Mouse (Mus musculus): ENCODE measurements around the gene Lck. TPM values are rescaled to one million over a fixed set of nuclear protein-coding genes. Genes with fewer than 3 reads are reported as not detected.
A peak's percentile ranks its signal among the peaks of the same experiment; 100 is the strongest.

Lck gene
- polyA plus RNA-seq, 1 experiment from 2014 or later = 6.3 TPM

- 62% methylated on average over 15 of the region's 15 CpGs for WGBS
Measured at GRCm38 (mm10) chr4:129508834-129509600, 64.4 kb downstream of the Lck start.

GRCm38 (mm10) chr4:129508237-129508515 lies 65.3 kb downstream of the Lck start:
- Histone ChIP-seq H3K9me3 (no peaks in the 10 kb centered on the region), H3K4me3 (no peak overlapping the region), H3K27ac (no peak overlapping the region), H3K36me3 (no peaks in the 10 kb centered on the region), H3K27me3 (ENCODE audit: insufficient read depth, poor library complexity, severe bottlenecking) (no peaks in the 10 kb centered on the region), H3K4me1 (peaks cover 50% of the 10 kb centered on the region)
- 49% methylated on average over 3 of the region's 3 CpGs for WGBS
- no peak for DNase-seq (ENCODE audit: low spot score)

More at GRCm38 (mm10) chr4:129508834-129509600, 64.4 kb downstream of the Lck start:
- Histone ChIP-seq H3K27ac (peak overlapping the region; percentile 5; the same call in 1 of the 2 replicates), H3K27me3 (ENCODE audit: insufficient read depth, poor library complexity, severe bottlenecking) (no peaks in the 10 kb centered on the region), H3K4me3 (no peak overlapping the region), H3K36me3 (no peaks in the 10 kb centered on the region), H3K9me3 (no peaks in the 10 kb centered on the region), H3K4me1 (peaks cover 47% of the 10 kb centered on the region)
- DNase-seq (ENCODE audit: low spot score) = no peak

GRCm38 (mm10) chr4:129507434-129508236 lies 65.8 kb downstream of the Lck start:
- Histone ChIP-seq H3K27me3 (ENCODE audit: insufficient read depth, poor library complexity, severe bottlenecking) (no peaks in the 10 kb centered on the region), H3K4me1 (peaks cover 50% of the 10 kb centered on the region), H3K27ac (no peak overlapping the region), H3K4me3 (no peak overlapping the region), H3K36me3 (no peaks in the 10 kb centered on the region), H3K9me3 (no peaks in the 10 kb centered on the region)
- no peak for DNase-seq (ENCODE audit: low spot score)
- WGBS = 57% methylated on average over 9 of the region's 10 CpGs

- H3K9me3 ChIP-seq = no peaks in the 10 kb centered on the region
- no peak overlapping the region for H3K27ac ChIP-seq
- no peak for DNase-seq (ENCODE audit: low spot score)
- WGBS = 81% methylated on average over 3 of the region's 3 CpGs
- no peaks in the 10 kb centered on the region for H3K36me3 ChIP-seq
- H3K4me3 ChIP-seq = no peak overlapping the region
- no peaks in the 10 kb centered on the region for H3K27me3 ChIP-seq (ENCODE audit: insufficient read depth, poor library complexity, severe bottlenecking)
- peaks cover 53% of the 10 kb centered on the region for H3K4me1 ChIP-seq
Measured at GRCm38 (mm10) chr4:129505511-129505910, 67.9 kb downstream of the Lck start.

GRCm38 (mm10) chr4:129502901-129503444 lies 70.5 kb downstream of the Lck start:
- DNase-seq (ENCODE audit: low spot score) = no peak
- H3K4me1 ChIP-seq = peaks cover 63% of the 10 kb centered on the region
- 61% methylated on average over 11 of the region's 11 CpGs for WGBS
- no peak overlapping the region for H3K4me3 ChIP-seq
- H3K36me3 ChIP-seq = no peaks in the 10 kb centered on the region
- H3K27me3 ChIP-seq (ENCODE audit: insufficient read depth, poor library complexity, severe bottlenecking) = no peaks in the 10 kb centered on the region
- no peaks in the 10 kb centered on the region for H3K9me3 ChIP-seq
- peak overlapping the region; percentile 37; the same call in 1 of the 2 replicates for H3K27ac ChIP-seq

- peaks cover 64% of the 10 kb centered on the region for H3K4me1 ChIP-seq
- H3K36me3 ChIP-seq = no peaks in the 10 kb centered on the region
- WGBS = 55% methylated on average over 9 of the region's 9 CpGs
- no peak overlapping the region for H3K4me3 ChIP-seq
- H3K27ac ChIP-seq = peak overlapping the region; percentile 95
- DNase-seq (ENCODE audit: low spot score) = no peak
- 0 out of 2 replicates have a peak, but pooled peaks cover 3% of the 10 kb centered on the region for H3K27me3 ChIP-seq (ENCODE audit: insufficient read depth, poor library complexity, severe bottlenecking)
- H3K9me3 ChIP-seq = no peaks in the 10 kb centered on the region
Measured at GRCm38 (mm10) chr4:129502327-129502888, 71.0 kb downstream of the Lck start.

GRCm38 (mm10) chr4:129500607-129501566 lies 72.6 kb downstream of the Lck start:
- WGBS = 1% methylated on average over 48 of the region's 49 CpGs
- Histone ChIP-seq H3K27ac (peak overlapping the region; percentile 95), H3K4me3 (peak overlapping the region; percentile 74), H3K27me3 (ENCODE audit: insufficient read depth, poor library complexity, severe bottlenecking) (0 out of 2 replicates have a peak, but pooled peaks cover 5% of the 10 kb centered on the region), H3K9me3 (no peaks in the 10 kb centered on the region), H3K4me1 (peaks cover 77% of the 10 kb centered on the region), H3K36me3 (no peaks in the 10 kb centered on the region)
- peak; percentile 98 for DNase-seq (ENCODE audit: low spot score)

GRCm38 (mm10) chr4:129500017-129500416 lies 73.4 kb downstream of the Lck start:
- Histone ChIP-seq H3K27me3 (ENCODE audit: insufficient read depth, poor library complexity, severe bottlenecking) (0 out of 2 replicates have a peak, but pooled peaks cover 5% of the 10 kb centered on the region), H3K36me3 (no peaks in the 10 kb centered on the region), H3K4me3 (peak overlapping the region; percentile 74), H3K4me1 (peaks cover 78% of the 10 kb centered on the region), H3K27ac (peak overlapping the region; percentile 95), H3K9me3 (no peaks in the 10 kb centered on the region)
- DNase-seq (ENCODE audit: low spot score) = peak; percentile 74
- WGBS = 78% methylated on average over 8 of the region's 8 CpGs

GRCm38 (mm10) chr4:129498941-129499340 lies 74.5 kb downstream of the Lck start:
- Histone ChIP-seq H3K9me3 (no peaks in the 10 kb centered on the region), H3K4me1 (peaks cover 70% of the 10 kb centered on the region), H3K4me3 (no peak overlapping the region), H3K36me3 (no peaks in the 10 kb centered on the region), H3K27me3 (ENCODE audit: insufficient read depth, poor library complexity, severe bottlenecking) (0 out of 2 replicates have a peak, but pooled peaks cover 5% of the 10 kb centered on the region), H3K27ac (peak overlapping the region; percentile 95)
- 27% methylated on average over 3 of the region's 3 CpGs for WGBS
- peak; percentile 78 for DNase-seq (ENCODE audit: low spot score)

Measured in heart, embryonic 10.5 days (tissue).